Mouse (Mus musculus) ovary, adult 10 weeks (tissue): Measurements from ENCODE around the gene Slc13a4. TPM values are rescaled to one million over a fixed set of nuclear protein-coding genes. Genes with fewer than 3 reads are reported as not detected.

Experiments
- polyA plus RNA-seq: library from polyadenylated mRNA; stranded (reverse); fragments of 350-450 nt; fragmentation: Illumina TruSeq; extraction: RNeasy Lipid Tissue Mini Kit (QIAGEN cat#74804); gene quantifications from one replicate; pipeline ENCODE4 v1.2.3, GENCODE M21; 2014

The Slc13a4 gene
- not detected for polyA plus RNA-seq

GRCm38 (mm10) chr6:35308037-35308436, at the start of gene Slc13a4:
Gene Slc13a4 (minus strand): TSS chr6:35308131.

GRCm38 (mm10) chr6:35326111-35326515, 18.2 kb upstream of the Slc13a4 start, which contains the start of gene Fam180a:
Gene Fam180a (minus strand): TSS chr6:35326141.

Other genes starting within 250 kb of the Slc13a4 start
- gene Cnot4, start 174.4 kb downstream of the Slc13a4 start, polyA plus RNA-seq, result 69.5 TPM
- 39.5 TPM for gene Nup205, start 130.7 kb downstream of the Slc13a4 start, polyA plus RNA-seq
- gene Fam180a, start 18.0 kb upstream of the Slc13a4 start, polyA plus RNA-seq, result 24.6 TPM
- 514 TPM for gene Mtpn, start 231.8 kb upstream of the Slc13a4 start, polyA plus RNA-seq